Mouse (Mus musculus): ENCODE measurements around the gene Lsamp.
A peak's percentile ranks its signal among the peaks of the same experiment; 100 is the strongest.

Gene Lsamp

DNA sequence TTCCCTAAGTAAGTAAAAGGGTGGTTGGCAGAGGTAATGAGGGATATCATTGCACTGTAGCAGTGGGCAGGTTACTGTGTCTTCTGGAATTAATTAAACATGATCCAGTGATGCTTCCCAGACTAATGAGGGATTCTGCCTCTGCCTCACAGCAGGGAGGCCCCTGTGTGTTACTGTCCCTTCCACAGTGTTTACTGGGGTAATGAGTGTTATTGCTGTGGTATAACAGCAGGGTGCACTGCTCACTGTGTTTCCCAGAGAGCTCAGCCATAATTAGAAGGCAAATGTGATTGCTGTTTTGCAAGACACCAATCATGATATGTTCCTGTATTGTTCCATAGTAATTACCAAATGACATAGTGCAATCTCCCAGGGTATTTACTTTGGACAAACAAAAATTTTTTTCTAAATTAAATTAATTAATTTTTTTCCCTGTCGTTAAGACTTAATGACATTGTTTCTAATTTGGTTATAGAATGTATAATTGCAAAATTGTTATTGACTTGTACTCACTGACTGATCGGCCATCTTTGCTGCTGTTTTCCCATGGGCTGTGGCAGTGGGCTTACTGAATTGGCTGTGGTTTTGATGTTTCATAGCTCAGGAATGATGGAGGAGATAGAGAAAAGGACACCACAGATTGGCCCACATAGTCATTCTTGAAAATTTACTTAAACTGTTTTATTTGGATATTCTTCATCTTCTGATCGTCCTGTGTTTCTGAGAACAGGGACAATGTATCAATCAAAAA lies 655.6 kb downstream of the Lsamp start:
- DNase-seq (ENCODE audit: extremely low spot score, low read depth, low spot score) = peak; percentile 26

DNA sequence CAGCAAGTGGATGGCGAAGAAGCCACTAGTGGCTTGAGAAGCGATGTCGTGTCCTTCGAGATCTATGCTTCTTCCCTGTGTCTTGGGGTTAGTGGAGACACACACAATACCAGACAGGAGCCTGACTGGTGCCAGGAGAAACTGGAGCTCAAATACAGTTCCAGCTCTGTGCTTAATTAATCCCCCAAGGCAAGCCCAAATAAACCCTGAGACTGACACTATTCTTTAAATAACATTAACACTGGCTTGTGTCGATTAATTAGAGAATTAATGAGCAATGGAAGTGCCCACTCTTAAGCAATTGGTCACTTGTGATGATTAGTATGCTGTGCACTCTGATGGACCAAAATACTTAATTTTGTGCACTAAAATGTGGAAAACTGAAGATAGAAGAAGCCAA lies 668.6 kb downstream of the Lsamp start:
- no peak for DNase-seq (ENCODE audit: extremely low spot score, low read depth, low spot score)

DNA sequence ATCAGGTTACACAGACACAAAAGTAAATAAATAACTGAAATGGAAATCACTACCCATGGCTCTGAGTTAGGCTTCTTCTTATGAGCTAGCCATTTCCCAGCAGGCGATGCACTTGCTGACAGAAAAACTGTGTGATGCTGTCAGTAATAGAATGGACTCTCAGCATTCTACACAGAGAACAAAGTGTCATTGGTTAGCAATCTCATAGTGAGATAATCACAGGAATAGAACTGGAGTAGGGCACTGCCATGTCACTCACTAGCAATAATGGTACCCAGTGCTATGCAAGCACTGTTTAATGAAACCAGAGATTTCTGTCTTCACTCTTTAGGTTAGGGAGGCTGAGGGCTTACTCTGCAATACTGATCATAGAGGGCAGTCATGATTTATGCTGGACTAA lies 669.3 kb downstream of the Lsamp start:
- DNase-seq (ENCODE audit: extremely low spot score, low read depth, low spot score) = no peak

DNA sequence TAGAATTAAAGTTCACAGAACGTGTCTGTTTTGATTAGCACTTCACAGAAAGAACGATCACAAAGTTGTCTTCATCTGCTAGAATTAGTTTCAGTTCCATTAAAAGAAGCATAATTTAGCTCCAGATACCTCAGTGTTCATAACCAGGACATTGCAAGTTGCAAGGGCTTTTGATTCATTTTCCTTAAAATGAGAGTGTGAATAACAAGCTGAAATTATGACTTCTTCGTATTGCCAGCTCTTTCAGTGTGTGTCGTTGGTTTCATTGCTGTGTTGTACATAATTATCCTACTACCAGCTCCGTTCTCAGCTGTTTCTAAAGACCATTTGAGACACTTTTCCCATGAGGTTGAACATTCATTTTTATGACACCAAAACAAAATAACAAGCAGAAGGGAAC lies 672.2 kb downstream of the Lsamp start:
- DNase-seq (ENCODE audit: extremely low spot score, low read depth, low spot score) = no peak

DNA sequence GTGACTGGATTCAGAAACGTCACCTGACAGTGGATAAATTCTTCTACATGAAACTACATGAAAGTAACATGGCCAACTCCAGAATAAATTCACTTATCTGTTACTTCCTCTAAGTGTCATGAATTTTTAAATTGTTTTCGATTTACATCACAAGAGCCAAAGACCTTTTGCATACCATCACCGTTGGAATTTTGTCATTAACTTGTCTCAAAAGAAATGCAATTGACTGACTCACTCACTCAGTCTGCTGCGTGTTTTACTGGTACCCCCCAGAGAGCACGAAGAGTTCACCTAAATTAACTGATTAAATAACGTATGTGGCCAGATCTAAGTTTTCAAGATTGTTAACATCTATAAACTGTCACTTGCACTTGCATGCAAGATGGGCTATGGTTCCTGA lies 672.7 kb downstream of the Lsamp start:
- DNase-seq (ENCODE audit: extremely low spot score, low read depth, low spot score) = no peak

DNA sequence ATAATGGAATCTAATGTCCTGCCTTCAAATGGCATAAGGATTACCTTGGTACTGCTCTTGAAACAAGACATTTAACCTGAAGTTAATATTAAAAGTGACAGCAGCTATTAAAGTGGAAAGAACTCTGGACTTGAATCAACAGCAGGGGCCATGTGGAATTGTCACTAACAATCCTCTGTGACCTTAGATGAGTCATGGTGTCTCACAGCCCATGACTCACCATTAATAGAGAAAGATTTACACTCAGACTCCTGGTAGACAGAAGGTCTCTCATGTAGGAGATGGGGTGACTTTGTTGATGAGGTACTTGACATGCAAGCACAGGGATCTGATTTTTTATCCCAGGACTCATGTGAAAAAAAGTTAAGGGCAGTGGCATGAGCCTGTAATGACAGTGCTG lies 701.4 kb downstream of the Lsamp start:
- no peak for DNase-seq (ENCODE audit: extremely low spot score, low read depth, low spot score)

DNA sequence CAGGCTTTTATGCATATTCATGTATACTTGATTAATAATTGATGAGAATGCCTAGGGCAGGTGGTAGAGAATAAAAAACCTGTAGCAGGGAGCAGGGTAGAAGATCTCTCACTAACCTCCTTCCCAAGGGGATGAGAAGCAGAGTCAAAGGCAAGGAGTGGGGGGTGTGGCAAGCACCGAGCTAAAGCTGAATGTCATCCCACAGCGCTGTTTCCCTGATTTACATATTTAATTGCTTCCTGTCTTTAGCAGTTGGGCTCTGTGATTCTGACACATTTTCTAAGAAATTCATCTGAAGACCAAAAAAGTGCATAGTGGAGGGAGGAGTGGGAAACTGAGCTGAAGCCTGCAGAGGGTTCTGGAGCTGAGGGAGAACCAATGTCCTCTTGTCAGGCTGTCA lies 708.1 kb downstream of the Lsamp start:
- DNase-seq (ENCODE audit: extremely low spot score, low read depth, low spot score) = no peak

DNA sequence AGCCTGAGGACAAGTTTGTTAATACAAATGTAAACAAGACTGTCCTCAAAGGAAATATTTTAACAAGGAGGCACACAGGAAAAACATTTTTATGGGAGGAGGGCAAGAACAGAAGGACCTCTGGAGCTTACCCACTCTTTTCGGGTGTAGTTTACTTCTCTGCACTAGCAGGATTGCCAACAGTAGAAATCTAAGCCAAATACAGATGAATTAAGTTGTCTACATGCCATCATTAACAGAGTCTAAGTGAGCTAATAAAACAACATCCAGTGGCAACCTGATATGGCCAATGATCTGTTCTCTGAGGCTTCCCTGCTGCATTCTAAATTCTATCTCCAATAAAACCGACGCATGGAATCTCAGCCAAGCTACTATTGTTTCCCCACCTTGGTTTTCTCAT lies 713.1 kb downstream of the Lsamp start:
- no peak for DNase-seq (ENCODE audit: extremely low spot score, low read depth, low spot score)

DNA sequence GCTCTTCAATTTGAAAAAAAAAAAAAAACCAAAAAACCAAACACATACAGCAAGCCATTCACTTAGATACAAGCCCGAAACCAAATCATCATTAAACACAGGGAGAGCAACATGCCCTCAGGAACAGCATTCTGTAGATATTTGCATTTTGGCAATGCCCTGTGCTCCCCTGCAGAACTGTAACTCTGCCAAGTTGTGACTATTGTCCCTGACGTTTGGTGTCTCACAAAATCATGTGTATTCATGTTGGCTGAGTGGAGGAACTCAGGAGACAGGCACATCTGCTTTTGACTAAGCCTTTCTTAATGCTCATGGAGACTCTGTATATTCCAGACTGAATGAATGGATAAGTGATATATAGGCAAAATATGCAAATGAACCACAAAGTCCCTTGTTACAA lies 724.4 kb downstream of the Lsamp start:
- DNase-seq (ENCODE audit: extremely low spot score, low read depth, low spot score) = no peak

DNA sequence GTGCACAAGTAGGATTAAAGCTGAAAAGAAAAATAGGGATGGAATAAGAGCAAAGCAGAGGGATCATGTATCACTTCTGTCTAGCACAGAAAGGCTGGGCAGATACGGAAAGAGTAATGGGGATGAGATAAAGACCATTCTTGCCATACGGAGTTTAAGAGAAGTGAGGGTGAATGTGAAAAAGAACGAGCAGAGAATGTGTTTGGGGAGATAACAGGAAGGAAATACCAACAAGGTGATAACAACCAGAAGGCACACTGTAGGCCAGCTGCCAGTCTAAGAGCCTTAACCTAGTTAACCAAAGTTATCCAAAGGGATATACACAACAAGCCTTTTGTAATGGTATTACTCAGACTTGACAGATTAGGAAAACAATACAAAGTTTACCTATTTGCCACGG lies 725.4 kb downstream of the Lsamp start:
- DNase-seq (ENCODE audit: extremely low spot score, low read depth, low spot score) = no peak

DNA sequence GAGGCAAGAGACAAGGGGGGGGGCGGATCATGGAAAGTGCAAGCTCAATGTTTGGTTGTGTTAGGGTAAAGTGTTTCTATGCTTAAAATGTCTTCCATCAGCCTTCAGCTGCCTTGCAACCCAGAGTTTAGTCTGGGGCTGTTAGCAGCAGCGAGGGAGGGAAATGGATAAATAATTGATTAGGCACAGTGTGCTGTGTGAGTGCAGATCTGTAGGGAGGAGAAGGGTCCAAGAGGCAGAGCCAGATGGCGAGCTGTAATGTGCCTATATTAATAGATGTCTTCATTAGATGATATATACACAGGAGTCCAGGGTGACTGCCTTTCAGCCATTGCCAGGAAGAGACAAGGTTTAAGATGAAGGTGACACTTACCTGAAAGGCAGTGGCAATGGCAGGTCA lies 725.9 kb downstream of the Lsamp start:
- DNase-seq (ENCODE audit: extremely low spot score, low read depth, low spot score) = no peak

DNA sequence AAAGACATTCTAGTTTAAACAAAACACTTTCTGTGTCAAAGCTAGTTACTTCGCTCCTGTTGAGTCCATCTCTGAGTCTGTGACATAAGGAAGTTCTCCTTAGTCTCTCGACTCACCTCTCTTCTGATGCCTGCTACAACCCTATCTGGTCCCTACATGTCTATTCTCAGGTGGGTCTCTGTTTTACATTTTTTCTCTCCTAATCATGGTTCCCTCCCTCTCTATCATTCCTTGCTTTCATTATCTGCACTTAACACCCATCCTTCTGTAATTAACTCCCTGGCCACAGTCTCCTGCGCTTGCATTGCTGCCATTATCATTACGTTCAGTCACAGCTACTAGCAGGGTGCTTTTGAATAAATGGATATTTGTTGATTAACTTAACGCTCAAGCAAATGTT lies 726.3 kb downstream of the Lsamp start:
- DNase-seq (ENCODE audit: extremely low spot score, low read depth, low spot score) = no peak

DNA sequence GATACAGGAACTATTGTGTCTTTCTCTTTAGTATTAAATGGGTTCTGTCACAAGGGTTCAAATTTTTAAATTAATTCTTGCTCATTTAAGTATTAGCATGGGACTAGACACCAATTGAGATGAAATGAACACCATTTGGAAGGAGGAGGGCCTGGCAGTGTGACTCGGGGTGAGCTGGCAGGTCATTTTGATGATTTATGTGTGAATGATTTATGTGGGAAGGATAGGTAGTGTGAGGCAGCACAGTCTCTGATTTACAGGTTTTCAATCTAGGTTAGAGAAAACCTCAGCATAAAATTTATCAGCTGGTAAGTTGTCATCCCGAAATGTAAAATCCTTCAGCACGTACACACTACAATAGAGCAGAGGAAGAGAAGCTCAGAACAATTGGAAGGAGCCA lies 729.6 kb downstream of the Lsamp start:
- no peak for DNase-seq (ENCODE audit: extremely low spot score, low read depth, low spot score)

DNA sequence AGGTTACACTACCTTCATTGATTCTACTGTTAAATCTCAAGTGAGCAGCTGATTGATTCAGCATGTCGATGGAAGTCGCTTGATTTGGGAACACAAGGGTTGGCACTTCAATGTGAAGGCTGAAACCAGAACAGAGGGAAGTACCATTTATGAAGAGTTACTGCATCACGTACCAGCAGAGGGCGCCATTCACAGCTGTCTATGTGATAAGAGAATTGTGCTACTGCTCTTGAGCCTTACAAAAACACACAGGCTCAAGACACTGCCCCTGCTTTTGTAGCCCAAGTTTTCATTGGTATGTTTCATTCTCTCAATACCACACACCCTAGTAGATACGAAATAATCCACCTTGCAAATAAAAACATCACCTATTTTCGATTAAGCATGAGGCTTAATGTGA lies 754.9 kb downstream of the Lsamp start:
- peak; percentile 24 for DNase-seq (ENCODE audit: extremely low spot score, low read depth, low spot score)

DNA sequence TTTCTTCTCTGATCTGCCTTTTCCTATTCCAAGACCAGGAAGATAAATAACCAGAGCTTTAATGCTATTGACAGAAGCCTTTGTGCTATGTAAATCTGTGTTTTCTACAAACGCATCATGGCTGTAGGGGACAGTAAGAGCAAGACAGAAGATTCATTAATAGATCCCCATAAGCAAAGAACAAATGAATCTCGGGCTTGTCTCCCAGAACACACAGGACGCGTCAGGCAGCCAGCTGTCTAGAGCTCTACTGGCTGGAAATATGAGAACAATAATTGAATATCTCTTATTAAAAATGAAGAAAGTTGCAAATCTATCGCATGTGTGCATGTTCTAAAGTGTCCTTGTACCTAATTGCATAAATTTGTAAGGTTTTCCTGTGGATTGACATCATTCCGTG lies 755.6 kb downstream of the Lsamp start:
- DNase-seq (ENCODE audit: extremely low spot score, low read depth, low spot score) = no peak

DNA sequence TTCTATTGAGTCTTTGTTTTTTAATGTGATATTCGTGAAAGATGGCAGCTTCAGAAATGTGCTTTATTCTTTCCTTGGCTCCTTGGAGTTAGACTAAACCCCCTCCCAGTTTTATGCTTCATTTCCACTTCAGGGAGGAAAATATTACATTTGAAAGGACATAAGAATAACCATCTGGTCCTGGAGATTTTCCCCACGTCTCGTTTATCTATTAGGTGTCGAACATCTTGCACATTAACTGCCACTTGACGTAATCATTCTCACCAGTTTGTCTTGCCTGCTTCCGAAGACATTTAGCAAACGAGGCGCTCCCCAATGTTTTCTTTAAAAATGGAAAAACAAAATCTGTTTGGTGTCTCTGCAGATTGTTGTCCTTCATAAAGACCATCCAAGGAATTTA lies 756.1 kb downstream of the Lsamp start:
- DNase-seq (ENCODE audit: extremely low spot score, low read depth, low spot score) = no peak

DNA sequence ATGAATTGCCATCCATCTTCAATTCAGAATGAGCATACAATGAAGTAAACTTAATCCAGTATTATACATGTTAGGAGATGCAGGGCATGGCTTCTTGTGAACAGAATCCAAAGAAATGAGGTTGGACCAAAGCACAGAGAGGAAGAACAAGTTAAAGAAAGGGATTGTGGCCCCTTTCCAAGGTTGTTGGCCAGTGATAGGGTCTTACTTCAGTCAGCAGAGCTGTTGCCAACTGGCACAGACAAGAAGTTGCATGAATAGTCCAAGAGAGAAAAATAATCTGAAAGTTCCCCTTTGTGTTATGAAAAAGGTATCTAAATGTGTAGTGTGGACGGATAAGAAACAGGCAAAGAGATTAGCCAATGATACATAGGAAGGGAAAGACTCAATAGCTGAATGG lies 843.0 kb downstream of the Lsamp start:
- DNase-seq (ENCODE audit: extremely low spot score, low read depth, low spot score) = no peak

DNA sequence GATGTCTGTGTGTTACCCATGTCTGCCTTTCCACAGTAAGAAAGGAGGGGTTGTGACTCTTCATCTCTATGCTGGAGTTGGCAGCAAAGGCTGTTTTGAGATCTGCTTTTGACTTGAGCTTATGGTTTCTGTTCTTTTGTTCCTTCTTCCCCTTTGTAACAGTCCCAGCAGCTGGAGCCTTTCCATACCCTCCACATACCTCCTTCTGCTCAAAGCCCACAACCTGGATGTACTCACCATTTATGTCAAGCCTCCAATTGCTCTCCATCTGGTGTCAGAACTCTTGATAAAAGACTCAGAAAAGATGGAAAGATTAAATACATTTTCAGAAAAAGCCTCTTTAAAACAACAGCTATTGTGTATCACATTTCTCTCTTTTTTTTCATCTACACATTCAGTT lies 847.4 kb downstream of the Lsamp start:
- no peak for DNase-seq (ENCODE audit: extremely low spot score, low read depth, low spot score)

DNA sequence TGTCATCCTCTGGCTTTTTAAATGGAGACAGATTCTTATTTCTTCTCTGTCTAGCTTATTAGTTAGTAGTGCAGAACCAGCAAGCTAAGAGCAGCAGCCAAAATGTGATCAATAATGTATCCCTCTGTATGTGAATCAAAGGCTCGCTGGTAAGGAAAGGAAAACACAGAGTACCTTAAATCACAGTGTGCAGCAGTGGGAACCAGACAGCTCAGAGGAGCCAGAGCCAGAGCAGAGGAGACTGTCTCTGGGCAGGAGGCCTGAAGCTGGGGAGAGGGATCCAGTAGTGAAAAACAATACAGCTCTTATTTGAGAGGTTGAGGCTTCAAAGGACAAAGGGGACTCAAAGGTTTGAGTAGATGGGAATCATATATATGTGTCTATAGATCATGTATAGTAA lies 857.6 kb downstream of the Lsamp start:
- DNase-seq (ENCODE audit: extremely low spot score, low read depth, low spot score) = no peak

DNA sequence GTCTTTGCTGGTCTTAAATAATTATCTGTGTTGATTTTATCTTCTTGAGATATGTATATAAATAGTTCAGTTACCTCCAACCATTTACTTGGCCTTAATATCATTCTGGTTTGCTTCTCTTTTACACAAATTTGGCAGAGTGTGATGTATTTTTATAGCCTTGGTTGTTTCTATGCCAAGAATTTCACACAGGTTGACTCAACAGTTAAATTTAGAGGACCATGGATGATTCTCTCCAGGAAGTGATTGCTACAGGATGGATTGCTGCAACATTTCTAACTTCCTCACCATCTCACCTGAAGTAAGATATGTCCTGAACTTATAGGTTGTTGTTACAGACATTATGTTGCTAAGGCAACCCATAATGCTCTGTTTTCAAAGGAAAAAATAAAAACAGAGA lies 882.6 kb downstream of the Lsamp start:
- DNase-seq (ENCODE audit: extremely low spot score, low read depth, low spot score) = no peak

DNA sequence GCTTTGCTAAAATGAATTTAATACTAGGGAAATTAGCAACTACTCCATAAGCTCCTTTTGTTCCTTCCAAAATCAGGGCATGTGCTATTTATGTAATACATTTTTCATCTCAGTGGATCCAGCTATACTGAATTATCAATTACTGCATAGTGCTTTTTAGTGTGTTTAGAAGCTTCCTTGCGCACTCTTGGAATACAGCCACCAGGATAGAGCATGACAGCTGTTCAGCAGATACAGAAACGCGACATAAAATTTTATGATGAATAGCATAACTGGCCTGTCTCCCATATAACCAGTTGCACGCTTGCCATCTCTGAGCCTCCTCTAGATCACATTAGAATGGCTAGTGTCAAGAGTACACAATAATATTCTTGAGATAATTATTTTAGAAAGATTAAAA lies 894.1 kb downstream of the Lsamp start:
- no peak for DNase-seq (ENCODE audit: extremely low spot score, low read depth, low spot score)

DNA sequence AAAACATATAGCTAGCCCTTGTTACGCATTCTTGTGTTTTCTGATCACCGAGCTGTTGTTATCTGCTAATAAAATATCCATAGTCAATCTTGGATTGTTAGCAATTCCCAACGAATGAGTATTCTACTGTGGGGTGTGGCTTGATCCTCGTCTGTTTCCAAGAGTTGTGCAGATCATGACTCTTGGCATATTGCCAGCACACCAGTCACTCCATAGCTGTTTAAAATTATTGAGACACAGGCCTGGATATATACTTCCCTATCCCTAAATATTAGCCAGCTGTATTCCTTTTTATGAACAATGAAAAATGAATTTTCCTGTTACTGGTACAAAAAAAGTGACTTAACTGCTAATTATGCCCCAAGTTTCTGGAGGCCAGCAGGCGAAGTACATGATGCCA lies 897.8 kb downstream of the Lsamp start:
- DNase-seq (ENCODE audit: extremely low spot score, low read depth, low spot score) = no peak

DNA sequence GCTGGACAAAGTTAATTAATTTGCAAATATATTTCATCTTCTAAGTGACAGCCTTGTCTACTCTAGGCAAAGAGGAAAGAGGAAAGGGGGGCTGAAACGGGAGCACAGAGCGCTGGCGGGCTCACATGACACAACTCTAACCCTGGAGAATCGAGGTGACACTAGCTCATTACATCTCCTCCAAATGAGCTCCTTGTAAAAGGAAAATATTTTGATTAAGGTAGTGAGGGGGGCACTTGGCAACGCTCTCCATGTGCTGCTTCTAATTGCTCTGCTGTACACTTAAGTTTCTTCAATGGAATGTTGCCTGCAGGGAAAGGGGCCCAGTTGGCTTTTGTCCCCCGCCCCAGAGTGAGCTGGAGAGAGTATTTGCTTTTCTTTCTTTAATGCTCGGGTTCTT lies 907.2 kb downstream of the Lsamp start:
- no peak for DNase-seq (ENCODE audit: extremely low spot score, low read depth, low spot score)

All from hindlimb bud, embryonic 11.5 days (tissue).